Mouse (Mus musculus) spleen, adult 12 weeks (tissue): ENCODE results near the gene Hist1h3a.
A peak's percentile ranks its signal among the peaks of the same experiment; 100 is the strongest.

Experiments
- DNase-seq: peaks from one replicate; pipeline ENCODE4 v3.0.0; 2022; ENCODE audit warnings: low spot score

Hist1h3a gene

GRCm38 (mm10) chr13:23759251-23759771, 2.9 kb downstream of the Hist1h3a start:
- no peak for DNase-seq

- no peak for DNase-seq
Observed at GRCm38 (mm10) chr13:23757921-23758320, 4.3 kb downstream of the Hist1h3a start.

GRCm38 (mm10) chr13:23757211-23757773, 4.9 kb downstream of the Hist1h3a start:
- peak; percentile 62 for DNase-seq

GRCm38 (mm10) chr13:23756790-23757189, 5.4 kb downstream of the Hist1h3a start, which contains the start of gene Hist1h4b:
Hist1h4b (plus strand) TSS chr13:23757013.
- DNase-seq = peak; percentile 94

GRCm38 (mm10) chr13:23755000-23755399, 7.2 kb downstream of the Hist1h3a start:
- DNase-seq = no peak

- no peak for DNase-seq
Observed at GRCm38 (mm10) chr13:23753314-23754078, 8.7 kb downstream of the Hist1h3a start.

GRCm38 (mm10) chr13:23752742-23753172, 9.4 kb downstream of the Hist1h3a start:
- no peak for DNase-seq

GRCm38 (mm10) chr13:23752067-23752741, 10.0 kb downstream of the Hist1h3a start, which contains the start of gene Hist1h3b:
Hist1h3b (plus strand) TSS chr13:23752267.
- peak; percentile 80 for DNase-seq

- DNase-seq = no peak
Observed at GRCm38 (mm10) chr13:23751478-23751956, 10.7 kb downstream of the Hist1h3a start.

GRCm38 (mm10) chr13:23750839-23751477, 11.2 kb downstream of the Hist1h3a start, which contains the start of gene Hist1h2ab:
Hist1h2ab (plus strand) TSS chr13:23751126.
- peak; percentile 62 for DNase-seq

GRCm38 (mm10) chr13:23749563-23750121, 12.5 kb downstream of the Hist1h3a start:
- DNase-seq = no peak

- DNase-seq = no peak
Observed at GRCm38 (mm10) chr13:23747892-23748288, 14.3 kb downstream of the Hist1h3a start.

- DNase-seq = no peak
Observed at GRCm38 (mm10) chr13:23747081-23747891, 14.9 kb downstream of the Hist1h3a start.

GRCm38 (mm10) chr13:23746201-23747080, 15.7 kb downstream of the Hist1h3a start, which contains the start of gene Hist1h2bb:
Hist1h2bb (plus strand) TSS chr13:23746734.
- peak; percentile 83 for DNase-seq

GRCm38 (mm10) chr13:23745381-23746161, 16.6 kb downstream of the Hist1h3a start, which contains the start of gene Hist1h3c:
Hist1h3c (minus strand) TSS chr13:23745602.
- DNase-seq = peak; percentile 80

- DNase-seq = peak; percentile 72
Observed at GRCm38 (mm10) chr13:23744421-23745380, 17.5 kb downstream of the Hist1h3a start.

GRCm38 (mm10) chr13:23743963-23744362, 18.2 kb downstream of the Hist1h3a start:
- DNase-seq = no peak
